Mouse (Mus musculus) embryo, embryonic 9.5 days (tissue): ENCODE data around the gene Atf2.
"Not testable (repeated sequence)": the region's sequence is repeated elsewhere in the genome, so short reads cannot be mapped to it uniquely, and the experiment has no call there.

Source experiments
- DNase-seq: peaks from one replicate; pipeline ENCODE4 v3.0.0-alpha.2; 2017; ENCODE audit errors: extremely low spot score

Atf2 gene

GRCm38 (mm10) chr2:73885997-73886396 lies 6.4 kb downstream of the Atf2 start:
- DNase-seq: no peak

- DNase-seq: no peak
Measured at GRCm38 (mm10) chr2:73877891-73878290, 14.5 kb downstream of the Atf2 start.

- peak; percentile 13 for DNase-seq
Measured at GRCm38 (mm10) chr2:73867764-73868487, 24.5 kb downstream of the Atf2 start.

GRCm38 (mm10) chr2:73860046-73860624 lies 32.3 kb downstream of the Atf2 start:
- no peak for DNase-seq

- no peak for DNase-seq
Measured at GRCm38 (mm10) chr2:73857352-73857751, 35.1 kb downstream of the Atf2 start.

GRCm38 (mm10) chr2:73856246-73856645 lies 36.2 kb downstream of the Atf2 start:
- DNase-seq: no peak

GRCm38 (mm10) chr2:73834406-73835015 lies 57.9 kb downstream of the Atf2 start:
- no peak for DNase-seq

- DNase-seq: no peak
Measured at GRCm38 (mm10) chr2:73833284-73833683, 59.2 kb downstream of the Atf2 start.

- DNase-seq: no peak
Measured at GRCm38 (mm10) chr2:73818742-73819141, 73.7 kb downstream of the Atf2 start.

- no peak for DNase-seq
Measured at GRCm38 (mm10) chr2:73807609-73808008, 84.8 kb downstream of the Atf2 start.

- not testable (repeated sequence) for DNase-seq
Measured at GRCm38 (mm10) chr2:73800127-73800526, 92.3 kb downstream of the Atf2 start.

GRCm38 (mm10) chr2:73798786-73799185 lies 93.7 kb downstream of the Atf2 start:
- no peak for DNase-seq

GRCm38 (mm10) chr2:73798136-73798535 lies 94.3 kb downstream of the Atf2 start:
- no peak for DNase-seq

GRCm38 (mm10) chr2:73791846-73792630 lies 100.4 kb downstream of the Atf2 start:
- no peak for DNase-seq

GRCm38 (mm10) chr2:73790332-73790731 lies 102.1 kb downstream of the Atf2 start:
- DNase-seq: no peak

- DNase-seq: no peak
Measured at GRCm38 (mm10) chr2:73788395-73788794, 104.0 kb downstream of the Atf2 start.

GRCm38 (mm10) chr2:73782371-73782905 lies 110.0 kb downstream of the Atf2 start:
- no peak for DNase-seq

- no peak for DNase-seq
Measured at GRCm38 (mm10) chr2:73780321-73781010, 112.0 kb downstream of the Atf2 start.

- DNase-seq: no peak
Measured at GRCm38 (mm10) chr2:73779796-73780195, 112.6 kb downstream of the Atf2 start.

GRCm38 (mm10) chr2:73779016-73779595 lies 113.3 kb downstream of the Atf2 start:
- DNase-seq: no peak

- DNase-seq: no peak
Measured at GRCm38 (mm10) chr2:73776936-73777335, 115.5 kb downstream of the Atf2 start.
